Mouse (Mus musculus) liver, embryonic 14.5 days (tissue): ENCODE results near the gene Zfp36l2.

Experiments
- CTCF ChIP-seq: IDR thresholded peaks from 2 replicates; pipeline ENCODE4 v1.5.1; 2016; ENCODE audit warnings: antibody characterized with exemption, low read depth, control low read depth
- EP300 ChIP-seq: IDR thresholded peaks from 2 replicates; pipeline ENCODE4 v1.6.1; 2016; ENCODE audit warnings: antibody characterized with exemption, low read depth

DNA sequence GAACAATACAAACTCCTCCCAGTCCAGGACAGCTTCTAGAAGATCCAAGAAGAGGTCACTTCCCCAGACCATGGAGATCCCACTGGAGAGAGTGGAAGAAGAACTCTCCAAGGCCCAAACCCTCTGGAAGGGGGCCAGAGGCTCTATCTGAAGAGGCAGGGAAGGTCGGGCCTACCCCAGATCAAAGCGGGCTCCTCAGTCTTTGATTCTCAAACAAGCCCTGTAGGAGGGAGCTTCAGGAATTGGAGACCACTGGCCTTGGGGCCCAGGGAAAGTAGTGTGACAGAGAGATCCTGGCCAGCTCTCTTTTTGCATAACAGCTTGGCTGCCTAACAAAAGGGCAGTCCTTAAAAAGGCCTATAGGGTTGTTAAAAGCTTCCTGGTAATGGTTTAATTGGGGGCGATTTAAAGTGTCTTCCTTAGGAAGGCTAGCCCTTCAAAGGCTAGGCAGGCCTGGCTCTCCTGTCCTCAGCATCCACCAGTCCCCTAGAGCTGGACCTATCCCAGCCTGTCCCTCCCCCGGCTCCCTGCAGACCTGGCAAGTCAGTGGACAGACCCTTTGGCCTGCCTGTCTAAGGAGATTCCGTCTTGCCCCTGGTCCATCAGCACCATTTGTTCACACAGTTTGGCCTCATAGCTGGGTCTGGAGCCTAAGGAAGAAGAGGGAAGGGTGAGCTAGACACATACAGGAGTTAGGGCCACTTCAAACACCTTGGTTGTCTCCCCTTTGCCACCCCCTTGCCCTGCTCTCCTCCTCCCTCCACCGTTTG is 35.4 kb downstream of the Zfp36l2 start:
- TF ChIP-seq EP300 = no peak
- TF ChIP-seq CTCF = no peak
